9 mouse cellular contexts compared by ENCODE assay signal in the genomic region with DNA sequence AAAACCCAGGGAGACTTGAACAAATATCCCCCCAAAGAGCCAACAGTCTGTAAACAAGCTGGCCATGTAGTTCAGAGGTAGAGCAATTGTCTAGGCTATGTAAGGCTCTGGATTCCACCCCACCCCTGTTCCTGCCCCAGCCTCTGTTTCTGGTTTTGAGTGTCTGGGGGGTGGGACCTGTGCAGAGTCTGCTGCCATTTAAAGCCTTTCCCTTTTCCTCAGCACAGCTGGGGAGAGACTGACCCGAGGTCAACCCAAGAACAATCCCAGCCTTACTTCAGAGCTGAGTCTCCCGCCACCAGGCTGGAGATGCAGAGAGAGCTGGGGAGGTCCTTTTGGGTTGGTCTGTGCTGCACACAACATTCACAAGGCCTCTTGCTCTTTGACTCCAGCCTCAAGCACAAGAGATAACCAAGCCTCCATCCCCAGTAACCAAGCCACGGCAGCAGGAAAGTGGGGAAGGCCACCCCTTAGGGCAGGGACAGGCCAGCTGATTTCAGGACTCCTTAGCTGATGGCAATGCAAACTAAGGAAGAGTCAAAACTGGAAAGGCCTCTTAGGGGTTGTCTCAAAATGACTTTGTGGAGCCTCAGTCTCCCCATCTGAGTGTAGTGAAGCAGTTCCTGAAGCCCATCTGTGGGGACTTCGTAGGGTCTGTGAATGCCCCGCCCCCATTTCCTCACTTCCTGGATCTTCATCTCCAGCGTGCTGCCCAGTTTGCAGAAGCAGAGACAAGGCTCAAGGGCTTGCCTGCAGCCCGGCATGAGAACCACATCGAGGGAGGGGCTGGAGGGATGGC. TPM values are rescaled to one million over a fixed set of nuclear protein-coding genes. Genes with fewer than 3 reads are reported as not detected.
DNase-seq lines count a peak whose midpoint lies in the region; ATAC-seq and TF ChIP-seq lines count a peak whose summit lies in the region.
"Had no signal": no experiment of that assay in that cellular context is flagged by ENCODE, and none has a peak within 500 bp of the region (broad histone marks: within the 10 kb centered on the region; RNA-seq: fewer than 3 reads in every experiment).

No protein-coding gene starts in this region.

- no peak for TF ChIP-seq CTCF in thymus, adult 2 months (IDR thresholded peaks at IDR 0.05; ENCODE audit: borderline replicate concordance, control insufficient read depth, extremely low read depth, insufficient read depth, low read length, poor library complexity)
- no peak for TF ChIP-seq CTCF in stomach, postnatal 0 days (IDR thresholded peaks at IDR 0.05; ENCODE audit: low read depth)

- no peak for ATAC-seq in hindbrain, embryonic 14.5 days (ENCODE audit: low FRiP score)
- ATAC-seq in embryonic facial prominence, embryonic 15.5 days (ENCODE audit: insufficient number of reproducible peaks, low FRiP score, low TSS enrichment, low read depth), result peak; percentile 55; the same call in 1 of the 2 replicates
- ATAC-seq in stomach, postnatal 0 days (ENCODE audit: low FRiP score, low TSS enrichment), result 0 out of 2 replicates have a peak, but pooled peaks have one; percentile 14

- no peak for TF ChIP-seq POLR2A in thymus, adult 2 months (IDR thresholded peaks at IDR 0.05; ENCODE audit: control insufficient read depth, extremely low read depth, insufficient read depth, low read length, poor library complexity)

- H3K4me3 ChIP-seq in hindbrain, embryonic 10.5 days, result no peak overlapping the region
- no peak overlapping the region for H3K4me3 ChIP-seq in hindbrain, embryonic 14.5 days (replicated peaks; ENCODE audit: low read length)
- no peak overlapping the region for H3K4me3 ChIP-seq in thymus, adult 2 months (ENCODE audit: control insufficient read depth, insufficient read depth, low read length)
- no peak overlapping the region for H3K4me3 ChIP-seq in embryonic facial prominence, embryonic 15.5 days (replicated peaks)
- H3K4me3 ChIP-seq in stomach, postnatal 0 days (ENCODE audit: low read depth, low read length), result no peak overlapping the region
- H3K4me3 ChIP-seq: liver, embryonic 13.5 days had no signal

- no peaks in the 10 kb centered on the region for H3K27me3 ChIP-seq in hindbrain, embryonic 10.5 days (ENCODE audit: insufficient read depth, poor library complexity, severe bottlenecking)
- no peaks in the 10 kb centered on the region for H3K27me3 ChIP-seq in hindbrain, embryonic 14.5 days (ENCODE audit: control insufficient read depth, insufficient read depth, low read length)
- H3K27me3 ChIP-seq in thymus, adult 2 months (ENCODE audit: control insufficient read depth, insufficient read depth, low read length), result no peaks in the 10 kb centered on the region
- no peaks in the 10 kb centered on the region for H3K27me3 ChIP-seq in embryonic facial prominence, embryonic 15.5 days
- no peaks in the 10 kb centered on the region for H3K27me3 ChIP-seq in stomach, postnatal 0 days (ENCODE audit: control insufficient read depth, insufficient read depth, low read length)

- WGBS in hindbrain, embryonic 10.5 days, result 42% methylated on average over 8 of the region's 8 CpGs
- WGBS in hindbrain, embryonic 14.5 days, result 50% methylated on average over 8 of the region's 8 CpGs
- WGBS in thymus, adult 2 months, result 39% methylated on average over 8 of the region's 8 CpGs
- WGBS in embryonic facial prominence, embryonic 15.5 days, result 40% methylated on average over 8 of the region's 8 CpGs
- 43% methylated on average over 8 of the region's 8 CpGs for WGBS in stomach, postnatal 0 days

- H3K4me2 ChIP-seq in hindbrain, embryonic 14.5 days (replicated peaks), result no peak overlapping the region
- H3K4me2 ChIP-seq in embryonic facial prominence, embryonic 15.5 days (replicated peaks), result no peak overlapping the region
- H3K4me2 ChIP-seq in stomach, postnatal 0 days (replicated peaks; ENCODE audit: low read depth), result no peak overlapping the region
- H3K4me2 ChIP-seq: liver, embryonic 13.5 days had no signal

- H3K36me3 ChIP-seq in hindbrain, embryonic 10.5 days, result no peaks in the 10 kb centered on the region
- H3K36me3 ChIP-seq in hindbrain, embryonic 14.5 days (replicated peaks; ENCODE audit: control insufficient read depth, insufficient read depth), result no peaks in the 10 kb centered on the region
- H3K36me3 ChIP-seq in thymus, adult 2 months (ENCODE audit: control insufficient read depth, insufficient read depth, low read length), result no peaks in the 10 kb centered on the region
- no peaks in the 10 kb centered on the region for H3K36me3 ChIP-seq in embryonic facial prominence, embryonic 15.5 days
- no peaks in the 10 kb centered on the region for H3K36me3 ChIP-seq in stomach, postnatal 0 days (ENCODE audit: control insufficient read depth, insufficient read depth, low read length)
- H3K36me3 ChIP-seq: liver, embryonic 13.5 days had no signal

- DNase-seq in hindbrain, embryonic 10.5 days (ENCODE audit: low spot score), result peak; percentile 69
- DNase-seq in hindbrain, embryonic 14.5 days (ENCODE audit: low spot score), result no peak
- DNase-seq in thymus, postnatal 4 days, result peak; percentile 62
- DNase-seq in thymus, adult 2 months, result no peak
- DNase-seq in stomach, postnatal 0 days (ENCODE audit: low spot score), result no peak
- no peak for DNase-seq in layer of hippocampus, postnatal 25 days (ENCODE audit: extremely low spot score in 1 of 2, low spot score in 1 of 2)
- DNase-seq in cerebellum, postnatal 10 days, result no peak
- DNase-seq: liver, embryonic 13.5 days had no signal

- H3K9ac ChIP-seq in hindbrain, embryonic 14.5 days, result no peak overlapping the region
- H3K9ac ChIP-seq in embryonic facial prominence, embryonic 15.5 days, result no peak overlapping the region
- no peak overlapping the region for H3K9ac ChIP-seq in stomach, postnatal 0 days (ENCODE audit: low read length)
- H3K9ac ChIP-seq: liver, embryonic 13.5 days had no signal

- TF ChIP-seq EP300 in stomach, postnatal 0 days (optimal IDR thresholded peaks at IDR 0.05), result no peak

- H3K9me3 ChIP-seq in hindbrain, embryonic 10.5 days, result no peaks in the 10 kb centered on the region
- H3K9me3 ChIP-seq in hindbrain, embryonic 14.5 days (ENCODE audit: control insufficient read depth, low read length), result no peaks in the 10 kb centered on the region
- H3K9me3 ChIP-seq in embryonic facial prominence, embryonic 15.5 days (replicated peaks), result no peaks in the 10 kb centered on the region
- no peaks in the 10 kb centered on the region for H3K9me3 ChIP-seq in stomach, postnatal 0 days (ENCODE audit: control insufficient read depth, low read length)
- H3K9me3 ChIP-seq: liver, embryonic 13.5 days had no signal

- H3K27ac ChIP-seq in hindbrain, embryonic 10.5 days, result peak overlapping the region; percentile 81
- H3K27ac ChIP-seq in hindbrain, embryonic 14.5 days, result no peak overlapping the region
- H3K27ac ChIP-seq in thymus, adult 2 months (ENCODE audit: control insufficient read depth, insufficient read depth, low read length), result no peak overlapping the region
- no peak overlapping the region; the same call in 1 of the 2 replicates for H3K27ac ChIP-seq in embryonic facial prominence, embryonic 15.5 days (replicated peaks)
- 0 out of 2 replicates have a peak overlapping the region, but pooled peaks have one; percentile 18 for H3K27ac ChIP-seq in stomach, postnatal 0 days (replicated peaks)
- H3K27ac ChIP-seq: liver, embryonic 13.5 days had no signal

- peaks cover 23% of the 10 kb centered on the region for H3K4me1 ChIP-seq in hindbrain, embryonic 10.5 days (replicated peaks)
- no peaks in the 10 kb centered on the region for H3K4me1 ChIP-seq in hindbrain, embryonic 14.5 days (replicated peaks; ENCODE audit: control insufficient read depth, insufficient read depth, low read length)
- H3K4me1 ChIP-seq in thymus, adult 2 months (replicated peaks; ENCODE audit: control insufficient read depth, insufficient read depth, low read length), result peaks cover 34% of the 10 kb centered on the region
- peaks cover 3% of the 10 kb centered on the region; the same call in 1 of the 2 replicates for H3K4me1 ChIP-seq in embryonic facial prominence, embryonic 15.5 days
- H3K4me1 ChIP-seq in stomach, postnatal 0 days (replicated peaks; ENCODE audit: control insufficient read depth, insufficient read depth), result no peaks in the 10 kb centered on the region

RNA-seq across cellular contexts. Expression of a gene that starts 15.4 kb away (rescaled TPM):
- 37.5 and 37.6 TPM in 2 replicates for polyA plus RNA-seq in hindbrain, embryonic 10.5 days (2016; fragmentation: Nextera tagmentation; extraction: Ambion mirVana)
- polyA plus RNA-seq in hindbrain, embryonic 14.5 days (2014; fragmentation: Nextera tagmentation; extraction: Ambion mirVana), result 8.8 and 10.5 TPM in 2 replicates
- 157 and 190 TPM in 2 replicates for polyA plus RNA-seq in thymus, adult 2 months (2012; rRNA removed)
- 83.3 and 89.1 TPM in 2 replicates for polyA plus RNA-seq in embryonic facial prominence, embryonic 15.5 days (2015; fragmentation: Nextera tagmentation; extraction: Ambion mirVana)
- polyA plus RNA-seq in stomach, postnatal 0 days (2015; fragmentation: Nextera tagmentation; extraction: Ambion mirVana), result 12.4 and 17.3 TPM in 2 replicates
- total RNA-seq in layer of hippocampus, postnatal 25 days (2021), result 10 to 100 TPM; 77.1 to 100.0 TPM

RNA-seq across cellular contexts. Expression of a gene that starts 56.9 kb away (rescaled TPM):
- 27.2 and 31.5 TPM in 2 replicates for polyA plus RNA-seq in hindbrain, embryonic 10.5 days (2016; fragmentation: Nextera tagmentation; extraction: Ambion mirVana)
- 20.6 and 22.5 TPM in 2 replicates for polyA plus RNA-seq in hindbrain, embryonic 14.5 days (2014; fragmentation: Nextera tagmentation; extraction: Ambion mirVana)
- polyA plus RNA-seq in thymus, adult 2 months (2012; rRNA removed), result 44.6 and 50.4 TPM in 2 replicates
- polyA plus RNA-seq in embryonic facial prominence, embryonic 15.5 days (2015; fragmentation: Nextera tagmentation; extraction: Ambion mirVana), result 24.1 and 24.8 TPM in 2 replicates
- 17.4 and 19.0 TPM in 2 replicates for polyA plus RNA-seq in stomach, postnatal 0 days (2015; fragmentation: Nextera tagmentation; extraction: Ambion mirVana)
- total RNA-seq in layer of hippocampus, postnatal 25 days (2021), result 10 to 100 TPM; 53.3 to 54.0 TPM

Comparison
In these comparisons a context has a peak if more than half of its experiments do, and no peak if none do; other contexts are left out.
1. DNase-seq: peak in hindbrain, embryonic 10.5 days (single experiment) and thymus, postnatal 4 days (single experiment); none in hindbrain, embryonic 14.5 days (single experiment), thymus, adult 2 months (single experiment), stomach, postnatal 0 days (single experiment), layer of hippocampus, postnatal 25 days (0 of 2) and cerebellum, postnatal 10 days (0 of 2).
2. H3K27ac ChIP-seq: peak in hindbrain, embryonic 10.5 days (single experiment) and stomach, postnatal 0 days (single experiment); none in hindbrain, embryonic 14.5 days (single experiment), thymus, adult 2 months (single experiment) and embryonic facial prominence, embryonic 15.5 days (single experiment).